Mouse (Mus musculus): ENCODE measurements around the gene Glt1d1. TPM values are rescaled to one million over a fixed set of nuclear protein-coding genes. Genes with fewer than 3 reads are reported as not detected.

The Glt1d1 gene
- polyA plus RNA-seq, 1 experiment from 2014 or later = 0.04 TPM

GRCm38 (mm10) chr5:127698525-127698924, 66.5 kb downstream of the Glt1d1 start:
- Histone ChIP-seq H3K27me3 (replicated peaks; ENCODE audit: control insufficient read depth, insufficient read depth, low read length) (no peaks in the 10 kb centered on the region), H3K27ac (ENCODE audit: low read depth, low read length) (no peak overlapping the region), H3K4me3 (ENCODE audit: low read depth, low read length) (no peak overlapping the region), H3K4me2 (replicated peaks; ENCODE audit: low read depth) (no peak overlapping the region), H3K9me3 (ENCODE audit: control insufficient read depth) (no peaks in the 10 kb centered on the region), H3K9ac (ENCODE audit: low read depth, low read length) (no peak overlapping the region), H3K36me3 (ENCODE audit: control insufficient read depth, insufficient read depth) (no peaks in the 10 kb centered on the region), H3K4me1 (replicated peaks; ENCODE audit: control insufficient read depth, insufficient read depth, low read length) (no peaks in the 10 kb centered on the region)
- no peak for ATAC-seq
- 0 out of 2 replicates have a peak, but pooled peaks have one; percentile 5 for TF ChIP-seq CTCF (IDR thresholded peaks at IDR 0.05; ENCODE audit: low read depth)
- 60% methylated on average over 2 of the region's 2 CpGs for WGBS

GRCm38 (mm10) chr5:127699679-127700078, 67.6 kb downstream of the Glt1d1 start:
- Histone ChIP-seq H3K9me3 (ENCODE audit: control insufficient read depth) (no peaks in the 10 kb centered on the region), H3K27me3 (replicated peaks; ENCODE audit: control insufficient read depth, insufficient read depth, low read length) (no peaks in the 10 kb centered on the region), H3K36me3 (ENCODE audit: control insufficient read depth, insufficient read depth) (no peaks in the 10 kb centered on the region), H3K4me3 (ENCODE audit: low read depth, low read length) (no peak overlapping the region), H3K4me2 (replicated peaks; ENCODE audit: low read depth) (no peak overlapping the region), H3K4me1 (replicated peaks; ENCODE audit: control insufficient read depth, insufficient read depth, low read length) (no peaks in the 10 kb centered on the region), H3K27ac (ENCODE audit: low read depth, low read length) (no peak overlapping the region), H3K9ac (ENCODE audit: low read depth, low read length) (no peak overlapping the region)
- WGBS = 82% methylated on average over 5 of the region's 5 CpGs
- no peak for ATAC-seq
- TF ChIP-seq CTCF (IDR thresholded peaks at IDR 0.05; ENCODE audit: low read depth) = no peak

- H3K4me3 ChIP-seq (ENCODE audit: low read depth, low read length) = no peak overlapping the region
- H3K27ac ChIP-seq (ENCODE audit: low read depth, low read length) = no peak overlapping the region
- no peaks in the 10 kb centered on the region for H3K27me3 ChIP-seq (replicated peaks; ENCODE audit: control insufficient read depth, insufficient read depth, low read length)
- 75% methylated on average over 6 of the region's 6 CpGs for WGBS
- TF ChIP-seq CTCF (IDR thresholded peaks at IDR 0.05; ENCODE audit: low read depth) = no peak
- no peak for ATAC-seq
- H3K9ac ChIP-seq (ENCODE audit: low read depth, low read length) = no peak overlapping the region
- no peaks in the 10 kb centered on the region for H3K9me3 ChIP-seq (ENCODE audit: control insufficient read depth)
- no peaks in the 10 kb centered on the region for H3K4me1 ChIP-seq (replicated peaks; ENCODE audit: control insufficient read depth, insufficient read depth, low read length)
- no peak overlapping the region for H3K4me2 ChIP-seq (replicated peaks; ENCODE audit: low read depth)
- no peaks in the 10 kb centered on the region for H3K36me3 ChIP-seq (ENCODE audit: control insufficient read depth, insufficient read depth)
These were observed 68.1 kb downstream of the Glt1d1 start for GRCm38 (mm10) chr5:127700156-127700555.

GRCm38 (mm10) chr5:127703609-127704180, 71.6 kb downstream of the Glt1d1 start:
- Histone ChIP-seq H3K4me2 (replicated peaks; ENCODE audit: low read depth) (no peak overlapping the region), H3K9ac (ENCODE audit: low read depth, low read length) (no peak overlapping the region), H3K4me1 (replicated peaks; ENCODE audit: control insufficient read depth, insufficient read depth, low read length) (no peaks in the 10 kb centered on the region), H3K27ac (ENCODE audit: low read depth, low read length) (no peak overlapping the region), H3K4me3 (ENCODE audit: low read depth, low read length) (no peak overlapping the region), H3K9me3 (ENCODE audit: control insufficient read depth) (no peaks in the 10 kb centered on the region), H3K27me3 (replicated peaks; ENCODE audit: control insufficient read depth, insufficient read depth, low read length) (no peaks in the 10 kb centered on the region), H3K36me3 (ENCODE audit: control insufficient read depth, insufficient read depth) (no peaks in the 10 kb centered on the region)
- ATAC-seq = no peak
- WGBS = 73% methylated on average over 9 of the region's 9 CpGs
- no peak for TF ChIP-seq CTCF (IDR thresholded peaks at IDR 0.05; ENCODE audit: low read depth)

- WGBS = 91% methylated on average over 9 of the region's 9 CpGs
- no peaks in the 10 kb centered on the region for H3K36me3 ChIP-seq (ENCODE audit: control insufficient read depth, insufficient read depth)
- no peak overlapping the region for H3K4me2 ChIP-seq (replicated peaks; ENCODE audit: low read depth)
- no peaks in the 10 kb centered on the region for H3K9me3 ChIP-seq (ENCODE audit: control insufficient read depth)
- no peak overlapping the region for H3K27ac ChIP-seq (ENCODE audit: low read depth, low read length)
- TF ChIP-seq CTCF (IDR thresholded peaks at IDR 0.05; ENCODE audit: low read depth) = no peak
- H3K4me3 ChIP-seq (ENCODE audit: low read depth, low read length) = no peak overlapping the region
- H3K9ac ChIP-seq (ENCODE audit: low read depth, low read length) = no peak overlapping the region
- ATAC-seq = no peak
- no peaks in the 10 kb centered on the region for H3K27me3 ChIP-seq (replicated peaks; ENCODE audit: control insufficient read depth, insufficient read depth, low read length)
- no peaks in the 10 kb centered on the region for H3K4me1 ChIP-seq (replicated peaks; ENCODE audit: control insufficient read depth, insufficient read depth, low read length)
These were observed 73.2 kb downstream of the Glt1d1 start for GRCm38 (mm10) chr5:127705225-127705624.

- no peak overlapping the region for H3K4me3 ChIP-seq (ENCODE audit: low read depth, low read length)
- TF ChIP-seq CTCF (IDR thresholded peaks at IDR 0.05; ENCODE audit: low read depth) = no peak
- 90% methylated on average over 8 of the region's 8 CpGs for WGBS
- no peaks in the 10 kb centered on the region for H3K4me1 ChIP-seq (replicated peaks; ENCODE audit: control insufficient read depth, insufficient read depth, low read length)
- no peak overlapping the region for H3K27ac ChIP-seq (ENCODE audit: low read depth, low read length)
- no peak for ATAC-seq
- H3K9ac ChIP-seq (ENCODE audit: low read depth, low read length) = no peak overlapping the region
- no peaks in the 10 kb centered on the region for H3K36me3 ChIP-seq (ENCODE audit: control insufficient read depth, insufficient read depth)
- H3K4me2 ChIP-seq (replicated peaks; ENCODE audit: low read depth) = no peak overlapping the region
- H3K9me3 ChIP-seq (ENCODE audit: control insufficient read depth) = no peaks in the 10 kb centered on the region
- no peaks in the 10 kb centered on the region for H3K27me3 ChIP-seq (replicated peaks; ENCODE audit: control insufficient read depth, insufficient read depth, low read length)
These were observed 73.9 kb downstream of the Glt1d1 start for GRCm38 (mm10) chr5:127705976-127706375.

- no peak for TF ChIP-seq CTCF (IDR thresholded peaks at IDR 0.05; ENCODE audit: low read depth)
- Histone ChIP-seq H3K4me1 (replicated peaks; ENCODE audit: control insufficient read depth, insufficient read depth, low read length) (no peaks in the 10 kb centered on the region), H3K27me3 (replicated peaks; ENCODE audit: control insufficient read depth, insufficient read depth, low read length) (no peaks in the 10 kb centered on the region), H3K27ac (ENCODE audit: low read depth, low read length) (no peak overlapping the region), H3K9me3 (ENCODE audit: control insufficient read depth) (no peaks in the 10 kb centered on the region), H3K4me2 (replicated peaks; ENCODE audit: low read depth) (no peak overlapping the region), H3K9ac (ENCODE audit: low read depth, low read length) (no peak overlapping the region), H3K36me3 (ENCODE audit: control insufficient read depth, insufficient read depth) (no peaks in the 10 kb centered on the region), H3K4me3 (ENCODE audit: low read depth, low read length) (no peak overlapping the region)
- no peak for ATAC-seq
- WGBS = 66% methylated on average over 9 of the region's 9 CpGs
These were observed 76.1 kb downstream of the Glt1d1 start for GRCm38 (mm10) chr5:127708143-127708542.

Measured in intestine, postnatal 0 days (tissue).